Mouse (Mus musculus): ENCODE data around the gene Chac2.
"Not testable (repeated sequence)": the region's sequence is repeated elsewhere in the genome, so short reads cannot be mapped to it uniquely, and the experiment has no call there.

Chac2 gene

GRCm38 (mm10) chr11:30985877-30986624 is at the start of gene Chac2:
Chac2 (minus strand) TSS chr11:30986350.
- peak; percentile 92 for DNase-seq (ENCODE audit: low read depth, low spot score)

GRCm38 (mm10) chr11:31034958-31035357 is 48.8 kb upstream of the Chac2 start:
- no peak for DNase-seq (ENCODE audit: low read depth, low spot score)

GRCm38 (mm10) chr11:31017466-31017865 is 31.3 kb upstream of the Chac2 start:
- peak; percentile 82 for DNase-seq (ENCODE audit: low read depth, low spot score)

- DNase-seq (ENCODE audit: low read depth, low spot score), result not testable (repeated sequence)
Observed at GRCm38 (mm10) chr11:31009668-31010067, 23.5 kb upstream of the Chac2 start.

- DNase-seq (ENCODE audit: low read depth, low spot score), result no peak
Observed at GRCm38 (mm10) chr11:31001169-31001908, 15.2 kb upstream of the Chac2 start.

GRCm38 (mm10) chr11:31000028-31000427 is 13.9 kb upstream of the Chac2 start:
- DNase-seq (ENCODE audit: low read depth, low spot score), result no peak

- DNase-seq (ENCODE audit: low read depth, low spot score), result no peak
Observed at GRCm38 (mm10) chr11:30998704-30999103, 12.6 kb upstream of the Chac2 start.

GRCm38 (mm10) chr11:30998199-30998598 is 12.0 kb upstream of the Chac2 start:
- no peak for DNase-seq (ENCODE audit: low read depth, low spot score)

- DNase-seq (ENCODE audit: low read depth, low spot score), result peak; percentile 6
Observed at GRCm38 (mm10) chr11:30996670-30997069, 10.5 kb upstream of the Chac2 start.

- DNase-seq (ENCODE audit: low read depth, low spot score), result peak; percentile 30
Observed at GRCm38 (mm10) chr11:30986625-30987017, 471 bp upstream of the Chac2 start.

GRCm38 (mm10) chr11:30985237-30985636 is 913 bp downstream of the Chac2 start:
- no peak for DNase-seq (ENCODE audit: low read depth, low spot score)

GRCm38 (mm10) chr11:30954279-30954725 is 31.8 kb downstream of the Chac2 start, which contains the start of gene Erlec1:
Erlec1 (minus strand) TSS chr11:30954335.
- peak; percentile 92 for DNase-seq (ENCODE audit: low read depth, low spot score)

GRCm38 (mm10) chr11:30953469-30954154 is 32.5 kb downstream of the Chac2 start:
- DNase-seq (ENCODE audit: low read depth, low spot score), result peak; percentile 48

- DNase-seq (ENCODE audit: low read depth, low spot score), result peak; percentile 11
Observed at GRCm38 (mm10) chr11:30952829-30953228, 33.3 kb downstream of the Chac2 start.

- no peak for DNase-seq (ENCODE audit: low read depth, low spot score)
Observed at GRCm38 (mm10) chr11:30943522-30943921, 42.6 kb downstream of the Chac2 start.

GRCm38 (mm10) chr11:30928498-30928897 is 57.7 kb downstream of the Chac2 start:
- DNase-seq (ENCODE audit: low read depth, low spot score), result no peak

- DNase-seq (ENCODE audit: low read depth, low spot score), result no peak
Observed at GRCm38 (mm10) chr11:30928079-30928478, 58.1 kb downstream of the Chac2 start.
